In the genomic region with DNA sequence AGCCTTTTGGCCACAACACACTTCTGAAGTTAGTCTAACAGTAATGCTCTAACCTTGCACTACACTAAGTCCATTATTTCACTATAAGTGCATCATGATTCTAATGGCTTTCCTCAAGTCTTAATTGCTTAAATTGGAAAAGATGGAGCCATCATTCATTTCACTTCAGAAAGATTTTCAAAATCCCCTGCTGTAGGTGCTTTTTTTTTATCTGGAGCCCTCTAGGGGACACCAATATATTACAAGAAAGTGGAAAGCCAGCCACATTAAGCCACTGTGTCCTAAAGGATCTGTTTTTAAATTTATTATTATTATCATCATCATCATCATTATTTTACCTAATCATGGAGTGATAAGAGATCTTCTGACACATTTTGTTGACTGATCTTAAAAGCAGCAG, we compare ENCODE assay signal across 13 mouse cellular contexts.
A peak's percentile ranks its signal among the peaks of the same experiment; 100 is the strongest.
DNase-seq lines count a peak whose midpoint lies in the region; ATAC-seq and TF ChIP-seq lines count a peak whose summit lies in the region.
"Had no signal": no experiment of that assay in that cellular context is flagged by ENCODE, and none has a peak within 500 bp of the region (broad histone marks: within the 10 kb centered on the region; RNA-seq: fewer than 3 reads in every experiment).

No protein-coding gene starts in this region.

- ATAC-seq in hindbrain, postnatal 0 days: no peak
- ATAC-seq in hindbrain, embryonic 13.5 days (ENCODE audit: low FRiP score): no peak
- ATAC-seq in lung, embryonic 14.5 days (ENCODE audit: insufficient read depth): no peak
- no peak for ATAC-seq in CD4-positive, CD25-positive, alpha-beta regulatory T cell, adult 4 months

- H3K36me3 ChIP-seq in hindbrain, postnatal 0 days (ENCODE audit: insufficient read depth, low read length): no peaks in the 10 kb centered on the region
- no peaks in the 10 kb centered on the region for H3K36me3 ChIP-seq in hindbrain, embryonic 13.5 days
- no peaks in the 10 kb centered on the region for H3K36me3 ChIP-seq in lung, embryonic 14.5 days (ENCODE audit: insufficient read depth)
- H3K36me3 ChIP-seq: kidney, embryonic 15.5 days; liver, embryonic 13.5 days; midbrain, embryonic 10.5 days had no signal

- no peak overlapping the region for H3K4me2 ChIP-seq in hindbrain, postnatal 0 days (ENCODE audit: low read depth, low read length)
- no peak overlapping the region for H3K4me2 ChIP-seq in hindbrain, embryonic 13.5 days
- H3K4me2 ChIP-seq in lung, embryonic 14.5 days: no peak overlapping the region
- H3K4me2 ChIP-seq: kidney, embryonic 15.5 days; liver, embryonic 13.5 days had no signal

- no peak overlapping the region for H3K9ac ChIP-seq in hindbrain, postnatal 0 days (replicated peaks; ENCODE audit: low read length)
- H3K9ac ChIP-seq in hindbrain, embryonic 13.5 days: no peak overlapping the region
- no peak overlapping the region for H3K9ac ChIP-seq in lung, embryonic 14.5 days
- H3K9ac ChIP-seq: kidney, embryonic 15.5 days; liver, embryonic 13.5 days had no signal

- H3K4me3 ChIP-seq in hindbrain, postnatal 0 days (ENCODE audit: low read length): no peak overlapping the region
- H3K4me3 ChIP-seq in hindbrain, embryonic 13.5 days: no peak overlapping the region
- H3K4me3 ChIP-seq in lung, embryonic 14.5 days (ENCODE audit: low read depth, low read length): no peak overlapping the region
- H3K4me3 ChIP-seq: kidney, embryonic 15.5 days; liver, embryonic 13.5 days; midbrain, embryonic 10.5 days had no signal

- no peaks in the 10 kb centered on the region for H3K4me1 ChIP-seq in hindbrain, postnatal 0 days (ENCODE audit: insufficient read depth, low read length)
- H3K4me1 ChIP-seq in hindbrain, embryonic 13.5 days (replicated peaks): no peaks in the 10 kb centered on the region
- no peaks in the 10 kb centered on the region for H3K4me1 ChIP-seq in lung, embryonic 14.5 days (ENCODE audit: insufficient read depth)
- H3K4me1 ChIP-seq: kidney, embryonic 15.5 days; liver, embryonic 13.5 days; midbrain, embryonic 10.5 days had no signal

- peak; percentile 55 for TF ChIP-seq CTCF in hindbrain, postnatal 0 days (IDR thresholded peaks at IDR 0.05; ENCODE audit: low read depth)
- peak; percentile 32; the same call in 1 of the 2 replicates for TF ChIP-seq CTCF in lung, embryonic 14.5 days (IDR thresholded peaks at IDR 0.05; ENCODE audit: low read depth)

- no peaks in the 10 kb centered on the region for H3K9me3 ChIP-seq in hindbrain, postnatal 0 days (ENCODE audit: low read length)
- H3K9me3 ChIP-seq in hindbrain, embryonic 13.5 days: no peaks in the 10 kb centered on the region
- H3K9me3 ChIP-seq in lung, embryonic 14.5 days (ENCODE audit: low read depth, low read length): no peaks in the 10 kb centered on the region
- H3K9me3 ChIP-seq: kidney, embryonic 15.5 days; midbrain, embryonic 10.5 days had no signal

- H3K27ac ChIP-seq in hindbrain, postnatal 0 days: no peak overlapping the region
- H3K27ac ChIP-seq in hindbrain, embryonic 13.5 days: no peak overlapping the region
- H3K27ac ChIP-seq in lung, embryonic 14.5 days (ENCODE audit: low read depth): no peak overlapping the region
- H3K27ac ChIP-seq: kidney, embryonic 15.5 days; liver, embryonic 13.5 days; midbrain, embryonic 10.5 days had no signal

- DNase-seq in cerebellum, adult 9-10 months: peak; percentile 5
- DNase-seq in cerebellum, adult 11-12 months: no peak
- peak; percentile 56 for DNase-seq in hindbrain, postnatal 0 days (ENCODE audit: low spot score)
- peak; percentile 34 for DNase-seq in lung, embryonic 14.5 days
- no peak for DNase-seq in lung, postnatal 10 days
- DNase-seq in retina, postnatal 1 day: peak; percentile 16
- DNase-seq: cerebellum, adult 18-20 months; liver, embryonic 13.5 days; thymus, postnatal 25 days had no signal

- H3K27me3 ChIP-seq in hindbrain, postnatal 0 days (ENCODE audit: insufficient read depth, low read length): no peaks in the 10 kb centered on the region
- H3K27me3 ChIP-seq in hindbrain, embryonic 13.5 days: no peaks in the 10 kb centered on the region
- no peaks in the 10 kb centered on the region for H3K27me3 ChIP-seq in lung, embryonic 14.5 days (ENCODE audit: insufficient read depth, low read length)
- H3K27me3 ChIP-seq: kidney, embryonic 15.5 days; liver, embryonic 13.5 days had no signal

Comparison
In these comparisons a context has a peak if more than half of its experiments do, and no peak if none do; other contexts are left out.
1. DNase-seq: peak in cerebellum, adult 9-10 months (single experiment), hindbrain, postnatal 0 days (single experiment), lung, embryonic 14.5 days (single experiment) and retina, postnatal 1 day (single experiment); none in cerebellum, adult 11-12 months (single experiment) and lung, postnatal 10 days (single experiment).